8 mouse cellular contexts compared by ENCODE assay signal in the genomic region with DNA sequence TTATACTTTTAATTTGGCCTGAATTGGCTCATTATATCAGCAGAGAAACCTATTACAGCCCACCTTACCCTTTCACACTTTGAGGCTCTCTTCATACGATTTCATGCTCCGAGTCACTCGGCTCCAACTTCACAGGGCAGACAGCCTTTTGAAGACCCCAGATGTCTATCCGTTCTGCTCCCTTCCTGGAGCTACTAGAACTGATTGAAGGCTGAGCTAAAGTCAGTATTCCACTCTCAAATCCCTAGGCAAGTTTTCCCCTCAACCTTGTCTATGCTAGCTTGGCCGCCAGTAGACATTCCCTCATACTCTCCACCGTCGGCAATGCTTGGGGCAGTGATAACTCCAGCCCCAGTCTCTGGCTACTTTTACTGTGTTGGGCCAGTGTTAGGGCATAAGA. TPM values are rescaled to one million over a fixed set of nuclear protein-coding genes. Genes with fewer than 3 reads are reported as not detected.
DNase-seq lines count a peak whose midpoint lies in the region; ATAC-seq lines count a peak whose summit lies in the region.

No protein-coding gene starts in this region.

- WGBS in heart, embryonic 10.5 days: 43% methylated on average over 7 of the region's 7 CpGs
- 36% methylated on average over 7 of the region's 7 CpGs for WGBS in embryonic facial prominence, embryonic 14.5 days
- 56% methylated on average over 7 of the region's 7 CpGs for WGBS in neural tube, embryonic 13.5 days

- DNase-seq in heart, embryonic 10.5 days (ENCODE audit: low spot score): no peak
- no peak for DNase-seq in heart, postnatal 4 days
- DNase-seq in embryonic facial prominence, embryonic 14.5 days (ENCODE audit: low spot score): no peak
- DNase-seq in adrenal gland, postnatal 36 days: no peak
- no peak for DNase-seq in embryo, embryonic 11 days

- peaks cover 3% of the 10 kb centered on the region for H3K36me3 ChIP-seq in heart, embryonic 10.5 days
- peaks cover 11% of the 10 kb centered on the region for H3K36me3 ChIP-seq in megakaryocyte, embryonic 14.5 days (replicated peaks; ENCODE audit: low read length)
- peaks cover 3% of the 10 kb centered on the region for H3K36me3 ChIP-seq in embryonic facial prominence, embryonic 14.5 days (ENCODE audit: control insufficient read depth, insufficient read depth, low read length)
- H3K36me3 ChIP-seq in neural tube, embryonic 13.5 days: no peaks in the 10 kb centered on the region

- no peaks in the 10 kb centered on the region for H3K27me3 ChIP-seq in heart, embryonic 10.5 days (ENCODE audit: insufficient read depth, poor library complexity, severe bottlenecking)
- peaks cover 9% of the 10 kb centered on the region for H3K27me3 ChIP-seq in megakaryocyte, embryonic 14.5 days (replicated peaks)
- H3K27me3 ChIP-seq in embryonic facial prominence, embryonic 14.5 days (replicated peaks; ENCODE audit: control insufficient read depth, insufficient read depth, low read length): no peaks in the 10 kb centered on the region
- no peaks in the 10 kb centered on the region for H3K27me3 ChIP-seq in neural tube, embryonic 13.5 days

- peak overlapping the region; percentile 67; the same call in 1 of the 2 replicates for H3K4me2 ChIP-seq in embryonic facial prominence, embryonic 14.5 days (ENCODE audit: low read depth, low read length)
- H3K4me2 ChIP-seq in neural tube, embryonic 13.5 days: peak overlapping the region; percentile 21

- H3K9me3 ChIP-seq in heart, embryonic 10.5 days: no peaks in the 10 kb centered on the region
- H3K9me3 ChIP-seq in megakaryocyte, embryonic 14.5 days: no peaks in the 10 kb centered on the region
- H3K9me3 ChIP-seq in embryonic facial prominence, embryonic 14.5 days (ENCODE audit: control insufficient read depth, low read length): no peaks in the 10 kb centered on the region
- H3K9me3 ChIP-seq in neural tube, embryonic 13.5 days: no peaks in the 10 kb centered on the region

- H3K4me3 ChIP-seq in heart, embryonic 10.5 days: peak overlapping the region; percentile 40
- peak overlapping the region; percentile 94 for H3K4me3 ChIP-seq in megakaryocyte, embryonic 14.5 days (replicated peaks)
- no peak overlapping the region for H3K4me3 ChIP-seq in embryonic facial prominence, embryonic 14.5 days (ENCODE audit: low read depth, low read length)
- H3K4me3 ChIP-seq in neural tube, embryonic 13.5 days: no peak overlapping the region

- peaks cover 72% of the 10 kb centered on the region for H3K4me1 ChIP-seq in heart, embryonic 10.5 days
- H3K4me1 ChIP-seq in megakaryocyte, embryonic 14.5 days: peaks cover 64% of the 10 kb centered on the region
- peaks cover 47% of the 10 kb centered on the region for H3K4me1 ChIP-seq in embryonic facial prominence, embryonic 14.5 days (ENCODE audit: control insufficient read depth, insufficient read depth, low read length)
- H3K4me1 ChIP-seq in neural tube, embryonic 13.5 days (replicated peaks): peaks cover 75% of the 10 kb centered on the region

- H3K9ac ChIP-seq in embryonic facial prominence, embryonic 14.5 days (ENCODE audit: low read depth, low read length): no peak overlapping the region
- peak overlapping the region; percentile 17; the same call in 1 of the 2 replicates for H3K9ac ChIP-seq in neural tube, embryonic 13.5 days

- peak overlapping the region; percentile 100 for H3K27ac ChIP-seq in heart, embryonic 10.5 days
- no peak overlapping the region for H3K27ac ChIP-seq in embryonic facial prominence, embryonic 14.5 days (replicated peaks; ENCODE audit: low read depth, low read length)
- H3K27ac ChIP-seq in neural tube, embryonic 13.5 days (replicated peaks): peak overlapping the region; percentile 54; the same call in 1 of the 2 replicates

- no peak for ATAC-seq in megakaryocyte, adult 5-6 weeks (ENCODE audit: poor library complexity, severe bottlenecking)
- no peak for ATAC-seq in embryonic facial prominence, embryonic 14.5 days (ENCODE audit: low read depth)
- ATAC-seq in neural tube, embryonic 13.5 days (ENCODE audit: low read depth): no peak

RNA-seq across cellular contexts. Expression of a gene that starts 0.4 kb away (rescaled TPM):
- polyA plus RNA-seq in heart, embryonic 10.5 days (2016; fragmentation: Nextera tagmentation; extraction: Ambion mirVana): 6.8 and 11.0 TPM in 2 replicates
- 1 to 10 TPM; 3.9 to 4.4 TPM for total RNA-seq in heart, postnatal 4 days (2021)
- 402 and 833 TPM in 2 replicates for polyA plus RNA-seq in megakaryocyte, embryonic 14.5 days (2012; ENCODE audit: insufficient read depth, low replicate concordance)
- total RNA-seq in megakaryocyte, adult 5-6 weeks (2015): 243 and 248 TPM in 2 replicates
- 75.7 and 109 TPM in 2 replicates for total RNA-seq in megakaryocyte, adult 5-6 weeks (2017)
- polyA plus RNA-seq in embryonic facial prominence, embryonic 14.5 days (2014; fragmentation: Nextera tagmentation; extraction: Ambion mirVana): 7.5 and 8.7 TPM in 2 replicates
- polyA plus RNA-seq in neural tube, embryonic 13.5 days (2015; fragmentation: Nextera tagmentation; extraction: Ambion mirVana): 4.8 and 5.3 TPM in 2 replicates
- 1 to 10 TPM; 5.2 to 6.2 TPM for total RNA-seq in adrenal gland, postnatal 36 days (2021)

RNA-seq across cellular contexts. Expression of a gene that starts 1.9 kb away (rescaled TPM):
- polyA plus RNA-seq in heart, embryonic 10.5 days (2016; fragmentation: Nextera tagmentation; extraction: Ambion mirVana): 10.2 and 16.6 TPM in 2 replicates
- total RNA-seq in heart, postnatal 4 days (2021): 10 to 100 TPM; 34.6 to 39.5 TPM
- 108 and 181 TPM in 2 replicates for polyA plus RNA-seq in megakaryocyte, embryonic 14.5 days (2012; ENCODE audit: insufficient read depth, low replicate concordance)
- 18.3 and 26.6 TPM in 2 replicates for total RNA-seq in megakaryocyte, adult 5-6 weeks (2015)
- total RNA-seq in megakaryocyte, adult 5-6 weeks (2017): 29.3 and 32.7 TPM in 2 replicates
- polyA plus RNA-seq in embryonic facial prominence, embryonic 14.5 days (2014; fragmentation: Nextera tagmentation; extraction: Ambion mirVana): 11.3 and 12.2 TPM in 2 replicates
- 9.2 and 10.2 TPM in 2 replicates for polyA plus RNA-seq in neural tube, embryonic 13.5 days (2015; fragmentation: Nextera tagmentation; extraction: Ambion mirVana)
- total RNA-seq in adrenal gland, postnatal 36 days (2021): 10 to 100 TPM; 34.7 to 41.4 TPM

RNA-seq across cellular contexts. Expression of a gene that starts 8.5 kb away (rescaled TPM):
- 5.3 and 5.6 TPM in 2 replicates for polyA plus RNA-seq in heart, embryonic 10.5 days (2016; fragmentation: Nextera tagmentation; extraction: Ambion mirVana)
- total RNA-seq in heart, postnatal 4 days (2021): 1 to 10 TPM; 1.6 TPM
- polyA plus RNA-seq in megakaryocyte, embryonic 14.5 days (2012; ENCODE audit: insufficient read depth, low replicate concordance): 32.8 and 44.2 TPM in 2 replicates
- 1.8 and 4.8 TPM in 2 replicates for total RNA-seq in megakaryocyte, adult 5-6 weeks (2015)
- 1.6 and 2.4 TPM in 2 replicates for total RNA-seq in megakaryocyte, adult 5-6 weeks (2017)
- polyA plus RNA-seq in embryonic facial prominence, embryonic 14.5 days (2014; fragmentation: Nextera tagmentation; extraction: Ambion mirVana): 2.0 and 2.3 TPM in 2 replicates
- polyA plus RNA-seq in neural tube, embryonic 13.5 days (2015; fragmentation: Nextera tagmentation; extraction: Ambion mirVana): 2.0 and 2.2 TPM in 2 replicates
- under 1 TPM; 0.82 to 0.99 TPM for total RNA-seq in adrenal gland, postnatal 36 days (2021)

RNA-seq across cellular contexts. Expression of a gene that starts 14.3 kb away (rescaled TPM):
- 139 and 157 TPM in 2 replicates for polyA plus RNA-seq in heart, embryonic 10.5 days (2016; fragmentation: Nextera tagmentation; extraction: Ambion mirVana)
- 10 to 100 TPM; 40.6 to 40.8 TPM for total RNA-seq in heart, postnatal 4 days (2021)
- polyA plus RNA-seq in megakaryocyte, embryonic 14.5 days (2012; ENCODE audit: insufficient read depth, low replicate concordance): 37.8 and 101 TPM in 2 replicates
- total RNA-seq in megakaryocyte, adult 5-6 weeks (2015): 44.7 and 59.5 TPM in 2 replicates
- 8.9 and 11.9 TPM in 2 replicates for total RNA-seq in megakaryocyte, adult 5-6 weeks (2017)
- 80.8 and 85.3 TPM in 2 replicates for polyA plus RNA-seq in embryonic facial prominence, embryonic 14.5 days (2014; fragmentation: Nextera tagmentation; extraction: Ambion mirVana)
- 260 and 270 TPM in 2 replicates for polyA plus RNA-seq in neural tube, embryonic 13.5 days (2015; fragmentation: Nextera tagmentation; extraction: Ambion mirVana)
- total RNA-seq in adrenal gland, postnatal 36 days (2021): 10 to 100 TPM; 67.7 to 86.5 TPM

RNA-seq across cellular contexts. Expression of a gene that starts 14.9 kb away (rescaled TPM):
- polyA plus RNA-seq in heart, embryonic 10.5 days (2016; fragmentation: Nextera tagmentation; extraction: Ambion mirVana): 44.8 and 57.8 TPM in 2 replicates
- total RNA-seq in heart, postnatal 4 days (2021): 10 to 100 TPM; 59.3 to 62.4 TPM
- 165 and 309 TPM in 2 replicates for polyA plus RNA-seq in megakaryocyte, embryonic 14.5 days (2012; ENCODE audit: insufficient read depth, low replicate concordance)
- total RNA-seq in megakaryocyte, adult 5-6 weeks (2015): 29.0 and 36.5 TPM in 2 replicates
- total RNA-seq in megakaryocyte, adult 5-6 weeks (2017): 24.2 and 24.5 TPM in 2 replicates
- polyA plus RNA-seq in embryonic facial prominence, embryonic 14.5 days (2014; fragmentation: Nextera tagmentation; extraction: Ambion mirVana): 54.8 and 60.5 TPM in 2 replicates
- polyA plus RNA-seq in neural tube, embryonic 13.5 days (2015; fragmentation: Nextera tagmentation; extraction: Ambion mirVana): 89.5 and 99.6 TPM in 2 replicates
- total RNA-seq in adrenal gland, postnatal 36 days (2021): 100 to 1,000 TPM in 1 of 2 experiments, 10 to 100 TPM in 1; 99.4 to 109 TPM

Comparison
In these comparisons a context has a peak if more than half of its experiments do, and no peak if none do; other contexts are left out.
1. H3K4me3 ChIP-seq: peak in heart, embryonic 10.5 days (single experiment) and megakaryocyte, embryonic 14.5 days (single experiment); none in embryonic facial prominence, embryonic 14.5 days (single experiment) and neural tube, embryonic 13.5 days (single experiment).
2. RNA of a gene that starts 0.4 kb away (polyA plus RNA-seq): 402 to 833 TPM in megakaryocyte, embryonic 14.5 days; 6.8 to 11.0 TPM in heart, embryonic 10.5 days, 7.5 to 8.7 TPM in embryonic facial prominence, embryonic 14.5 days and 4.8 to 5.3 TPM in neural tube, embryonic 13.5 days; every median in the first group is over 10 times any median in the second.